Mouse (Mus musculus): ENCODE results near the gene Tnrc6b. TPM values are rescaled to one million over a fixed set of nuclear protein-coding genes. Genes with fewer than 3 reads are reported as not detected.

The Tnrc6b gene
- 10 to 100 TPM in 1 of 2 experiments, 1 to 10 TPM in 1; 1.6 to 11.2 TPM for polyA plus RNA-seq (2012; fragmentation: generic; extraction: Trizol)

DNA sequence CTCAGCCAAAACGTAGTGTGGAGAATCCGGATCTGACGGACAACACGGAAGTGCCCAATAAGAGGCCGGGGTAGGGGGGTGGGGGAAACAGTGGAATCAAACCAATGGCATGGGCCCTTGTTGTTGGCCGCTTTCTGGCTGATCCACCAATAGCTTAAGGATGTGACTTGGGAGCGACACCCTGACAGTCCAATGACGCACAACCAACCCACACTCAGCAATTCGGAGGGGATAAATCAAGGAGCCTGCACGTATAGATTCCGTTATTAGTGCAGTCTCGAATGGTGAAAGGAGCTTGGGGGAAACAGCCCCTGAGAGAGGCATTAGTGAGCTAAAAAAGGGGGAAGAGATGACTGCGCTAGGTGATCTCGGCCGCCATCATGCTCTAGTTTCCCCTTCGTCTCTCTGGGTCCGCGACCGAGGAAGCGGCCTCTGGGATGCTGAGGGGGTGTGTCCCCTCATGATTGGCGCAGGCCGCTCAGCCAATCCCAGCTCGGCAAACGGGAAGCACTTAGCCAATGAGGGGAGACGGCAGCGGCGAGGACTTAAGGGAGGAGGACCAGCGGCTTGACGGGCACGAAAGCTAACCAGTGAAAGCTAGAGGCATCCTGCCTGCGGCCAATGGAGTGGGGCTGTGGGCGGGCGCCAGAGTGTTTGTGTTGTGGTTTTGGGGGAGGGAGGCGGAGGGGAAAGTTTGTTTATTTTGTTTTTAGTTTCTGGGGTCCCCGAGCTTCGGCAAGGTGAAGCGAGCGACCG is at the start of gene Tnrc6b:
Gene Tnrc6b, plus strand, starts transcription at position 706 of the 756 bp plus-strand sequence.

DNA sequence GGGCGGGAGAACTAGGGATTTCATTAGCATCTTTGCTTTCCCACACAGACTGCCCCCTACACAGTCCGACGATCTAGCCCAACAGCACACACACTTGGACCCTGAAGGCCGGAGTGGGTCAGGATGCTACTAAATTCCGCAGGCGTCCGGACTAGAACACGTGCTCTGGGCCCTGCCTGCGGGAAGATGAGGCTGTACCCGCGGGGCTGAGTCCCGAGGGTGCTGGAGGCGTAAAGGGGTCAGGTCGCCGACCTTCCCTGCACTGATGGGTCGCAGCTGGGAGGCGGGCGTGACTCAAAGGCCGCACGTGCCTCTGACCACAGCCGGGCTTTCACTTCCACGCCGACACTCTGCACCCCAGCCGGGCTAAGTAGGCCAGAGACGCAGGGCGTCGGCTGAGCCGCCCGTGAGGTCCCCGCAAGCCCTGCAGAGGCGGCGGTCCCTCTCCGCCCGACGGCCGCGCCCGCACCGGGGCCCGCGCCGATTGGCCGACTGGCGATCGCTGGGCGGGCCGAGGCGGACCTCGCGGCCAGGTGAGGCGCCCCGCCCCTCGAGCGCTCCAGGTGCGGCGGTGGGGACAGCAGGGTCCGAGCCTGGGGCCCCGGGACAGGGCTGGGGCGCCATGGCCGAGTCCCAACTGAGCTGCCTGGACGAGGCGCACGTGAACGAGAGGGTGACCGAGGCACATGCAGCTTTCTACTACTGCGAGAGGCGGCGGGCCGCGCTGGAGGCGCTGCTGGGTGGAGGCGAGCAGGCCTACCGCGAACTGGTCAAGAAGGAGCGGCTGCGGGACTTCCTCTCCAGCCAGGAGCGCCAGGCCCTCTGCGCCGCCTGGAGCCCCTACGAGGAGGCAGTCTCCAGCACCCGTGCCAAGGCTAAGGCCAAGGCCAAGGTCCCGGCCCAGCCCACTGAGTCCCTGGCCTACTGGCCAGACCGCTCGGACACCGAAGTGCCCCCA is 39.5 kb upstream of the Tnrc6b start, which contains the start of gene Fam83f:
Gene Fam83f, plus strand, starts transcription at position 553 of the 958 bp plus-strand sequence.

DNA sequence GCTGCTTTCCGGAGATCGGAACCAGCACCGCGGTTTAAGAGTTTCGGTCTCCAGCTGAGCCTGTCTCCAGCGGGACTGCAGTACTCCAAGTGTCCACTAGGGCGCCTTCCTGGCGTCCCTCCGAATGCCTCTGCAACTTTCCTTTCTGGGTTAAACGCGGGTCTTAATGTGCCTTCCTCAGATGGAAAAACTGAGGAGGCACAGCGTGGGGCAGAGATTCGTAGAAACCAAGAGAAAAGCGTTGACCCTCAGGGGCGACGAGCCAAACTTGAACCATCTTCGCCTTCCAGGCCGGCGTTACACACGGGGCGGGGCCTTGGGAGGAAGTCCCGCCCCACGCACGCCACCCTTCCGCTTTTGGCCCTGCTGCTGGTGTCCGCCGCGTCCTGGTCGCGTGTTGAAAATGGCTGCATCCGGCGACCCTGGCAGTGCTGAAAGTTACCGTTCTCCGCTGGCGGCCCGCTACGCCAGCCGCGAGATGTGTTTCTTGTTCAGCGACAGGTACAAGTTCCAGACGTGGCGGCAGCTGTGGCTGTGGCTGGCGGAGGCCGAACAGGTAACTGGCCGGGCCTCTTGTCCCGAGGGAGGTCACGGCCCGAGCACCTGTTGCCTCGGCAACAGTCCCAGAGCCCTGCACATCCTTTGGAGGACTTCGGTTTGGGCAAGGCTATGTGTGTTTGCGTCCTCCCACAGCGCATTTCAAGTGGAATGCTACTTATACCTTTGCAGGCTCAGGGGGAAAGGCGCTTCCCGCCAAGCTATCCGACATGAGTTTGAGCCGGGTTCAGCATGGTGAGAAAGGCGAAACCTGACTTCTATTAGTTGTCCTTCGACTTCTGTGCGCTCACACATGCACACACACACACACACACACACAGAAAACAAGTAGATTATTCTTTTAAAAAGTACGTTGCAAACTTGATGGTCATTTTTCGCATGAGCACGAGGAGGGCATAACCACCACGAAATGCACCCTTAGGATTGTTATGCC is 237.3 kb downstream of the Tnrc6b start, which contains the start of gene Adsl:
Gene Adsl, plus strand, starts transcription at position 346 of the 991 bp plus-strand sequence.

DNA sequence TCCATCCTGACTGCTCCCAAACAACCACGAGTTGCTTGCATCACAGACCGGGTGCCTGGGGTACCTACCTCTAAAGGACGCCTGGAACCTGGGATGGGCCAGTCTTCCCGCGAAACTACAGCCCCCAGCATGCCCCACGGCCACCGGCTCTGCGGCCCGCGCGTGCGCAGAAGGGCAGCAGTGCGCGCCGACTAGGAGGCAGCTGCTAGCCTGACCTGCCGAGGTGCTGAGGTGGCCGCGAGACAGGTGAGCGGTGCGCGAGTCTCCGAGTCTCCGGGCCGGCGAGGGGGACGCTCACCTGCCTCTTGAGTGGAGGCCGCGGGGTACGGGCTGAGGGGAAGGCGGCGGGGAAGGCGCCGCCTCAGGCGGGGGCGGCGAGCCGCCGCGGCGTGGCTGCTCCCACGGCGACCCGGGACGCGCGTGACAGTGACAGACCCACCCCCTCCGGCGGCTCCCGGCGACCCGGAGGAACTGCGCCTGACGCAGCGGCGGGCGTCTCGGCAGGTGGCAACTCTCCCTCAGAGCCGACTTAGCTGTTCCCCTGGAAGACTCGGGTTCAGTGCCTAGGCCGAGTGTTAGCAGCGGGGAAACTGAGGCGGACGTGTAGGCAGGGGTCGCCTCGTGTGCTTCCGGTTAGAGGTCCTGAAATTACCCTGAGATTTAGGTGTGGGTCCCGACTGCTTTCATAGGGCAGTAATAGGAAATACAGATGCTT is 266.7 kb downstream of the Tnrc6b start, which contains the start of gene Sgsm3:
Gene Sgsm3, plus strand, starts transcription at position 146 of the 715 bp plus-strand sequence.

Other genes with a start within 250 kb of the Tnrc6b start
- under 1 TPM in 1 of 2 experiments, not detected in 1; 0.05 TPM for gene Enthd1, start 146.2 kb upstream of the Tnrc6b start, polyA plus RNA-seq (2012; fragmentation: generic; extraction: Trizol)
- gene Grap2, start 138.7 kb upstream of the Tnrc6b start, polyA plus RNA-seq (2012; fragmentation: generic; extraction: Trizol): not detected
- gene Fam83f, start 39.5 kb upstream of the Tnrc6b start, polyA plus RNA-seq (2012; fragmentation: generic; extraction: Trizol): not detected
- 100 to 1,000 TPM in 1 of 2 experiments, 10 to 100 TPM in 1; 91.8 to 107 TPM for gene Adsl, start 237.2 kb downstream of the Tnrc6b start, polyA plus RNA-seq (2012; fragmentation: generic; extraction: Trizol)

All from C3H10T1/2 (cell line).